Mouse (Mus musculus) telencephalon, adult 2 months (tissue): ENCODE data around the gene Ankra2.

Experiments
- DNase-seq: peaks from one replicate; pipeline ENCODE4 v3.0.0-alpha.2; 2011; ENCODE audit warnings: low read depth, low spot score

Ankra2 gene

DNA sequence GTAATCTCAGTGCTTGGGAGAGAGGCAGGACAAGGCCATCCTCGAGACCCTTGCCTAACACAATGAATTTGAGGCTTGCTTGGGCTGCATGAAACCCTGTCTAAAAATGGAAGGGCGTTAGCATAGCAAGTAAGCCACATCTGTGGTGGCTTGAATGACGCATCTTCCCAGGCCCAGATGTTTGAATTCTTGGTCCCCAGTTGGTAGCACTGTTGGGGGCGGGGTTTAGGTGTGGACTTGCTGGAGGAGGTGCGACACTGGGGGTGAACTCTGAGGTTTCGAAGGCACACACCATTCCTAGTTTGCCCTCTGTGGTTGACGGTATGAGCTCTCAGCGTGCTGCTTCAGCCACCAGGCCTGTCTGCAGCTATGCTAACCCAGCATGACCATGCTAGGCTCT is 28.8 kb downstream of the Ankra2 start:
- no peak for DNase-seq

- DNase-seq, result no peak
Measured at GRCm38 (mm10) chr13:98296072-98296471, 33.2 kb downstream of the Ankra2 start.

DNA sequence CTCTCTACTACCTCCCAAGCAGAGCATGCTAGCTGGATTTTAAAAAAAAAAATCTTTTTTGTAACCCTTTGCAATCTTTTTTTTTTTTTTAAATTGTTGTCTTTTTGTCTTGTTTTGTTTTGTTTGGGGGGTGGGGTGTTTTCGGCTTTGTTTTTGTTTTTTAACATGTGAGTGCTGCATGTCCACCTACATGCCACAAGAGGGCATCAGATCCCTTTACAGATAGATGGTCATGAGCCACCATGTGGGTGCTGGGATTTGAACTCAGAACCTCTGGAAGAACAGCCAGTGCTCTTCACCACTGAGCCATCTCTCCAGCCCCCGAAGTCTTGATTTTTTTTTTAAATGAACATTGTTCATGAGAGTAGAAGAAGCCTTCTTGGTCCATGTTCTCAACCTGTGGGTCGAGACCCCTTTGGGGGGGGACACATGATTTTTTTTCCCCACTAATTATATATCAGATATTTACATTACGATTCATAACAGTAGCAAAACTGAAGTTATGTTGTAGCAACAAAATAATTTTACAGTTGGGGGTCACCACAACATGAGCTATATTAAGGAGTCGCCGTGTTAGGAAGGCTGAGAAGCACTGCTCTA is 35.1 kb downstream of the Ankra2 start:
- DNase-seq, result no peak

DNA sequence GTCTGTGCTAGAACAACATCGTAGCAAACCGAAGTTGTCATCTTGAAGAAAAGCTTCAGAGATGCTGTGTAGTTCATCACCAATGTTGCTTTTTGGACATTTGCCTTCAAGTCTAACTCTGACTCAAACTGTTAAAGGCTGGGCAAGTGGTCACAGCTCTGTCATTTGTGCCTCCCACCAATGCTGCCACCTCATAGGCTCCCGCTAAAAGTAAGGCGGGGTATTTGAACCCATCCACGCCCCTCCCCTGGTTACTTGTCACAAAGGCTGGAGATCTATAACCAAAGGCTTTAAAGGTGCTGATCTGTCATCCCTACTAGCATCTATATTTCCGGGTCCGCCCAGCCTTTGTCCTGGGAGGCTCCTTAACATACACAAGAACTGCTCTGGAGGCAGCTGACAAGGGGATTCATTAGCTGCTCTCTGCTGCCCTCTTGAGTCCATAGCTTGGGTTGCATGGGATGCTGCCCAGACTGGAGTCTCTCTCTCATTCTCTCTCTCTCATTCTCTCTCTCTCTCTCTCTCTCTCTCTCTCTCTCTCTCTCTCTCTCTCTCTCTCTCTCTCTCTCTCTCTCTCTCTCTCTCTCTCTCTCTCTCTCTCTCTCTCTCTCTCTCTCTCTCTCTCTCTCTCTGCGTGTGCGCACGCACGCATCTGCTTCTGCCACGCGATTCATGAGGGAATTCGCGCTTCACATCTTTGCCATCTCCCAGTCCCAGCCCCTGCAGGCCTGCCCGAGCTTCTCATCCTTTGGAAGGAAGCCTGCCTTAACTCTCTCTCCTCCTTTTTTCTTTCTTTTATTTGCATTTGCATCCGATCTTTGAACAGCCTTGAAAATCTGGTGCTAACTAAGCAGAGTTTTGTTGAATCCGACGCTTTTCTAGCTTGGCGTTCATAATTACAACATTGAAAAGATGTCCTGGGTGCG is 36.2 kb downstream of the Ankra2 start:
- peak; percentile 68 for DNase-seq

GRCm38 (mm10) chr13:98305257-98305656 is 42.4 kb downstream of the Ankra2 start:
- no peak for DNase-seq

DNA sequence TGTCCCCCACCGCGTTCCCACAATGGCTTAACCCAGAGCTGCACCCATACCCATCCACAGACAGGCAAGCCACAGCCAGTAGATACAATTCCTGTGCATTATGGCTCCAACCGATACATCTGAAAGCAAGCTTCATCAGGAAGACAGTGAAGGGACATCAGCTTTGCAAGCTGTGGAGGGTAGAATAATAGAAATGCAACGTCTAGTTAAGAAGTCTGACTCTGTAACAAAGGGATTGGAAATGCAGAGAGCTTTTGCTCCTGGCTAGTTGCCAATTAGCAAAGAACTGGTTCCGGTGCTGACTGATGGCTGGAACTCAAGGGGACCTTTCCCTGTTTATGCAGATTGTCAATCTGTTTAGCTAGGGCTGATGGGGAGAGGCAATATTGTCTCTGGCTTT is 43.5 kb downstream of the Ankra2 start:
- no peak for DNase-seq

GRCm38 (mm10) chr13:98306852-98307475 is 44.1 kb downstream of the Ankra2 start:
- no peak for DNase-seq

GRCm38 (mm10) chr13:98308004-98308403 is 45.1 kb downstream of the Ankra2 start:
- no peak for DNase-seq

GRCm38 (mm10) chr13:98308724-98309123 is 45.9 kb downstream of the Ankra2 start:
- no peak for DNase-seq

- no peak for DNase-seq
Measured at GRCm38 (mm10) chr13:98311597-98311996, 48.7 kb downstream of the Ankra2 start.

- DNase-seq, result no peak
Measured at GRCm38 (mm10) chr13:98313631-98314030, 50.8 kb downstream of the Ankra2 start.

- no peak for DNase-seq
Measured at GRCm38 (mm10) chr13:98315124-98315523, 52.2 kb downstream of the Ankra2 start.

DNA sequence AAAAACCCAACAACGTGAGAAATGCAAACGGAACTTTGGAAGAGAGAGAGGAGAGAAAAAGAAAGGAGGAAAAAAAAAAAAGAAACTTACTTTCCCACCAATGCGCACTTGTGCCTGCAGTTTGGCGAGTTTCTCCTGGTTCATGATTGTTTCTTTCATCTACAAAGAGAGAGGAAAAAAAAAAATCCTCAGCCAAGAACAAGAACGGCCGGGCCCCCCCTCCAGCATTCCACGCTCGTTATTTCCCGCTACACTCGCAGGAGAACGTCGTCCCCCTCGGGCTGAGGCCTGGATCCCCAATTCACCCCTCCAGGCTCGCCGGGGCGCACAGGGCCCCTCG is 53.2 kb downstream of the Ankra2 start:
- no peak for DNase-seq

- DNase-seq, result peak; percentile 91
Measured at GRCm38 (mm10) chr13:98316480-98317245, 53.8 kb downstream of the Ankra2 start, which contains the start of gene Btf3. Gene Btf3 (minus strand): TSS chr13:98317006.

DNA sequence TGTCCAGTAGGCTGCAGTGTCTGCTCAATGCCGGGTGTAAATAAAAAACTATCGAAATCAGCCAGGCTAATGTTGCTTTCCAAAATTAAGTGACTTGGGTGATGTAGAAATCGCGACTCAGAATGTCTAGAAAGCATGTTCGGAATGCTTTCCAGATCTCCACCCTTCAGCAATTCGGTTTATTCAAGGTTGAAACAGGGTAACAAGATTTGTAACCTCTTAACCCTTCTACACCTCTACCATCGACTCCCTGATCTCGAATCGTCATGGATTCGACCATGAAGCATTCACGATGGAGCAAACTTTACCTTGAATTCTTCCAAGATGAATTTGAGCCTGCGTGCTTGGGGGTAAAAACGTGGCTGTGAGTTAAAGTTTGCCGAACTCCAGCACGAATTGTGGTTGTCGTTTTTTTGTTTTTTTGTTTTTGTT is 54.4 kb downstream of the Ankra2 start:
- DNase-seq, result no peak

- no peak for DNase-seq
Measured at GRCm38 (mm10) chr13:98317911-98318310, 55.0 kb downstream of the Ankra2 start.
